Mouse (Mus musculus) induced T-regulatory cell, adult 2 months (primary cell): Measurements from ENCODE around the gene Elovl3.
"Not testable (repeated sequence)": the region's sequence is repeated elsewhere in the genome, so short reads cannot be mapped to it uniquely, and the experiment has no call there.

Experiments
- DNase-seq: peaks from one replicate; pipeline ENCODE4 v3.0.0-alpha.2; 2012; ENCODE audit warnings: low read depth

Gene Elovl3

DNA sequence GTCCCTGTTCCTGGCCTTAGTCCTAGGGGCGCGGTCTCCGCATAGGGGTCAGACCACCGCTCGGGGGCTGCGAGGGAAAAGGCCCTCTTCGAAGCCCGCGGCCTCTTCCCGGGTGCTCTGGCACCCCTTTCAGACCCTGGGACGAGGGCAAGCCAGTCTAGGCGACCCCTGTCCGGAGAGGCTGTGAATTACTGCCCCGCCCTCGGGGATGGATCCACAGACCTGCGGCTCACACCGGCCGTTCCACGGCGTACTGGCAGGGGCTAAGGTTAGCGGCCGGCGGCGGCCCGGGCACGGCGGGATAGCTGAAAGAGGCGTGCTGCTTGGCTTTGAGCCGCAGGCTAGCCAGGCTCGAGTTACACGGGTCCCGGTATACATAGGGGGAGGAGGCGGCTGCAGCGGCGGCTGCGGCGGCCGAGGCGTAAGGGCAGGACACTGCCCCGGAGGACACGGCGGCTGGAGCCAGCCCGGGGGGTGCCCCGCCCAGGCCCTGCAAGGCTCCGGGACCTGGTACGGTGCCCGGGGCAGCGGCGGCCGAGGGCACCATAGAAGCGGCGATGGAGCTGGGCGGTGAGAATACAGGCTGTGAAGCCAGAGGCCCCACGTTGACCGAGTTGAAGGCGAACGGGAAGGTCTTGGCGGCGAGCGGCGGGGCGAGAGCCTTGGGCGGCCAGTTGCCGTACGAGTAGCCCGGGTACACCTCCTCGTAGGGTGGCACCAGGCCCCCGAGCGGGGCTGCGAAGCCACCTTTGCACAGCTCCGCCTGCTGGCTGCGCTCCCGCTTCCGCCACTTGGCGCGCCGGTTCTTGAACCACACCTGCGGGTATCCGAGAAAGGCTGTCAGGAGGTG, 4.3 kb downstream of the Elovl3 start:
- DNase-seq, result peak; percentile 88

GRCm38 (mm10) chr19:46136639-46137580, 5.2 kb downstream of the Elovl3 start:
- peak; percentile 90 for DNase-seq

DNA sequence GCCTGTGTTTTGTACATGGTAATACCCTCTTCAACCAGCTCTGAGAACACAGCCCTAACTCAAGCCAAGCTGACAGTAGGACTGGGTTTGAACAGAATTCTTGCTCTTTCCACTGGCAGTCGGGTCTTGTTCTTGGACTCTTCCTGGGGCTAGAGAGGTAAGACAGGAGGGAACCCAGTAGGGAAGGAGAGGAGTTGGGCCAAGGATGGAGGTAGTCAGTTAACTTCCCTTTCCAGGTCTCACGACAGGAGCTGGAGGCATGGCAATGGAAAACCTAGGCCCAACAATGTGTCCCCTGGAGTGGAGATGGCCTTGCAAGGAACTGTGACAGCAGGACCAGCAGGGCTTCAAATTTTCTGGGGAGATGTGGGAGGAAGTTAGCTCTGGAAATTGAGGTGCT, 8.6 kb downstream of the Elovl3 start:
- no peak for DNase-seq

GRCm38 (mm10) chr19:46141091-46141490, 9.4 kb downstream of the Elovl3 start:
- no peak for DNase-seq

DNA sequence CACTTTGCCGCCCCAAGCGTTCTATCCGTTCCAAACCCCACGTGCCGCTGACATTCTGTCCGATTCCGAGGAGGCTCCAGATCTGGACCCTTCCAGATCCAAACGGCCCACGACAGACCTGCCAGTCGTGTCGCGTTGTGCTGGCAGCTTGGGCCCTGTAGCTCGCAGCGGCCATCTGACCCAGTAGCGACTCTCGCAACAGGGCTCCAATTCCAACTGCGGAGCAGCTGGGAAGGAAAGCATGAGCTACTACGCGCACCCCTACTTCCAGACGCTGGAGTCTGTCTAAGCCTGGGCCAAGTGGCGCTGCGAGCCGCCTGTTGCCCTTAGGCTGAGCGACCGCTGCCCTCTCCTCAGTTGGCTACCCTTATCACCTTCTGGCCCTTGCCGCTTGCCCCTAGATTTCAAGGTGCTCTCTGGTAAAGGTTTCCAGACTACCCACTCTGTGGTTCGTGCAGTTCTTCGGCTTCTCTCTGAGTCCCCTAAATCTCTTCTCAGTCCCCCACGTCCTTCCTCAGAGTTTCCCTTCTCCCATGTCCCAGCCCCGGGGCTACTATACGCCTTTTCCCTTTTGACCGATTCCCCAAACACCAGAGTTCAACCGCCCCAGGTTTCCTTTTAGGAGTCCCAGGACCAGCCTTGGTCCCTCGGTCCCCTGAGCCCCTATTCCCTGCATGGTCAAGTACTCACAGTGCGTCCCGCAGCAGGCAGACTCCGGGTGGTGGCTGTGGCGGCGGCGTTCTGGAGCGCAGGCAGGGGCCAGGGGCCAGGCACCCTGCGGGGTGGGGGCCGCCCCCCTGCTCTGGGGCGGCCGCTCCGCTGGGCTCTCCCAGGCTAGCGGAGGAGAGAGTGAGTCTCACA, 16.0 kb downstream of the Elovl3 start, which contains the start of gene Pitx3:
Pitx3 (minus strand) TSS at position 816 of the 861 bp plus-strand sequence.
- no peak for DNase-seq

GRCm38 (mm10) chr19:46148372-46148760, 16.7 kb downstream of the Elovl3 start:
- DNase-seq, result peak; percentile 91

DNA sequence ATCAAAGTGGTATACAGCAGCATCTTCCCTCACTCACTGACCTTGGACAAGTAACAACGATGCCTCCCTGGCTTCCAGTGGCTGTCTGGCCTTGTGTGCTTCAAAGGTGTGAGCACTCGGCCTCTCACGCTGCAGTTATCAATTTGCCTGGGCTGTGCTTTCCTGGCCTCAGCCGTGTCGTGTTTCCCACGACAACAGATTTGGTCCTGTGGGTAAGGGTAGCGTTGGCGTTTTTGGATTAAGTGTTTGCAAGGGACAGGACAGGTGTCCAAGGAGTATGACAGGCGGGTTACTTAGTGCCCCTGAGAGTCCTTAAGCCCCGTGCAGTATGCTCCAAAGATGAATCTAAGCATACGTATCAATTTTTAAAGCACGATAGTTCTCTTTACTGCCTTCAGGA, 17.4 kb downstream of the Elovl3 start:
- peak; percentile 35 for DNase-seq

DNA sequence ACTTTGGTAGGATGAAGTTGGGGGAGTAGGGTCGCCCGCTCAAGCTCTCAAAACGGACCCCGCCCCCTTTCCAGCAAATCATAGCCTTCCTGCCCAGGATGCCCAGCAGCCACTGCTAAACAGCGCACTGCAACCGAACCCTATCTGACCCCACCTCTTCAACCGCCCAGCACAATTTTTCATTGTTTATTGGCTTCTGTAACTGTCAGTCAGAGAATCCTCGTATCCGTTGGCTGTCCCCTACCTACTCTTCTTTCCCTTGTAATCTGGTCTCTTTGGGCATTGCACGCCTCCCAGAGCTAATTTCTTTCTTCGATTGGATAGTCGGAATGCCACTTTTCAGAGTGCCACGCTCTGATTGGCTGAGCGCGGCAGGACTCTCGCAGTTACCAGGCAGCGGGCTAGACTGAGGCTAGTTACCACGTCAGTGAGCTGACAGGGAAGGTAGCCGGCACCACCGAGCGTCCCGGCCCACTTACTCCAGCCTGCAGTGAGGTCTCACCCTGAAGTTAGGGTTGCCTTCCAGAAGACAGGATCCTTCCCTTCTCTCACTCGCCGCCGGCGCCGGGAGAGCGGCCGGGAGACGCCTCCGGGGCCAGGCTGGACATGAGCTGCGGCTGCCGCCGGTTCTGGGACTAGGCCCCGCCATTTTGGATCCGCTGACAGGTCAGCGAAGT, 20.6 kb downstream of the Elovl3 start, which contains the start of gene Gbf1:
Gbf1 (plus strand) TSS at position 383 of the 677 bp plus-strand sequence.
- DNase-seq, result peak; percentile 99

DNA sequence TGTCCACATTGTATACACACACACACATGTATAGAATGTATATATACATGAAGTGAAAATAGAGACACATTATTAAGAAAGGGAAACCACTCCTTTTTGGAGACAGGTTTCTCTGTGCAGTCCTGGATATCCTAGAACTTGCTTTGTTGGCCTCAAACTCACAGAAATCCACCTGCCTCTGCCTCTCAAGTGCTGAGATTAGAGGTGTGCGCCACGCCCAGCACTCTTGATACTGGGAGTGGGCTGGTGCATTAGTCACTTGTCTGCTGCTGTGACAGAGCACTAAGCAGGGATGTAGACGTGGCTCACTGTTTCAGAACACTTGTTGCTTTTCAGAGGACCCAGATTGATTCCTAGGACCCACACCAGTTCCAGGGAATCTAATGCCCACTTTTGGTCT, 34.3 kb downstream of the Elovl3 start:
- DNase-seq, result no peak

GRCm38 (mm10) chr19:46167169-46167568, 35.5 kb downstream of the Elovl3 start:
- not testable (repeated sequence) for DNase-seq

- DNase-seq, result no peak
These were observed 37.7 kb downstream of the Elovl3 start for GRCm38 (mm10) chr19:46169396-46169795.

- no peak for DNase-seq
These were observed 38.2 kb downstream of the Elovl3 start for GRCm38 (mm10) chr19:46169913-46170312.

- DNase-seq, result no peak
These were observed 40.8 kb downstream of the Elovl3 start for GRCm38 (mm10) chr19:46172541-46172940.

DNA sequence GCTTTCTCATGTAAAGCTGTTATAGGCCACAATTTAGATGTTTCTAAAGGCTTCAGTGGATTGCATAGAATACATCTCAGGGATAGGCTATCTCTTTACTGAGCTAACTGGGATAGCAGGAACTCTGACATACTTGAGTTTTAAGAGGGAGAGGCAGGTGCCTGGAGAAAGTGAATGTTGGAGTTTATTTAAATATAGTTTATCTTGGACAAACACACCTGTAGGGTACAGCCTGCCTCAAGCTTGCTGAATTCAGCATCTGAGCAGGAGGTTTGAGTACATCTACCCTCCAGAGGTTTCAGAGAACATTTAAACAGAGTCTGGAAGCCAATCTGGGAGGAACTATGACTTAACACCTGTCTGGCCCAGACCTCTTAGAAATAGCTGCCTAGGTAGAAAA, 43.5 kb downstream of the Elovl3 start:
- DNase-seq, result no peak

GRCm38 (mm10) chr19:46177046-46177445, 45.3 kb downstream of the Elovl3 start:
- DNase-seq, result no peak

GRCm38 (mm10) chr19:46180274-46180673, 48.6 kb downstream of the Elovl3 start:
- no peak for DNase-seq

- no peak for DNase-seq
These were observed 50.5 kb downstream of the Elovl3 start for GRCm38 (mm10) chr19:46182241-46182640.
